Mouse (Mus musculus) thymus, postnatal 14 days (tissue): ENCODE data around the gene Padi1.
A peak's percentile ranks its signal among the peaks of the same experiment; 100 is the strongest.

ENCODE experiments used
- DNase-seq: peaks from one replicate; pipeline ENCODE4 v3.0.0; 2021

Gene Padi1

DNA sequence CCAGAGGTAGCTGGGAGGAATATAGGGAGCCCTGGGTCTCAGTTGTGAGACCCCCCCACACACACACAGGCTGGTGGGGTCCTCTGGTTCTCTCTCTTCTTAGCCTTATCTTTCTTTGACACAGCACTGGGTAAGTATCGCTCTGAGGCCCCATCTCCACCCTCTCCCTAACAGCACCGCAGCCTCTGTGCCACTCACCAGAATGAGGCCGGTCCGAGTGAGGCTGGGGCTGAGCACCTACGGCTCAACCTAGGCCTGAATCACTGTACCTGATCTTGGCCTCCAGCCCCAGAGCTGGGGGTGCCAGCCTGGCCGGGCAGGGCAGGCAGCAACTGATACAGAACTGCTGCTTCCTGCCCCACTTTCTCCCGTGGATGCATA, 15.2 kb upstream of the Padi1 start:
- no peak for DNase-seq

DNA sequence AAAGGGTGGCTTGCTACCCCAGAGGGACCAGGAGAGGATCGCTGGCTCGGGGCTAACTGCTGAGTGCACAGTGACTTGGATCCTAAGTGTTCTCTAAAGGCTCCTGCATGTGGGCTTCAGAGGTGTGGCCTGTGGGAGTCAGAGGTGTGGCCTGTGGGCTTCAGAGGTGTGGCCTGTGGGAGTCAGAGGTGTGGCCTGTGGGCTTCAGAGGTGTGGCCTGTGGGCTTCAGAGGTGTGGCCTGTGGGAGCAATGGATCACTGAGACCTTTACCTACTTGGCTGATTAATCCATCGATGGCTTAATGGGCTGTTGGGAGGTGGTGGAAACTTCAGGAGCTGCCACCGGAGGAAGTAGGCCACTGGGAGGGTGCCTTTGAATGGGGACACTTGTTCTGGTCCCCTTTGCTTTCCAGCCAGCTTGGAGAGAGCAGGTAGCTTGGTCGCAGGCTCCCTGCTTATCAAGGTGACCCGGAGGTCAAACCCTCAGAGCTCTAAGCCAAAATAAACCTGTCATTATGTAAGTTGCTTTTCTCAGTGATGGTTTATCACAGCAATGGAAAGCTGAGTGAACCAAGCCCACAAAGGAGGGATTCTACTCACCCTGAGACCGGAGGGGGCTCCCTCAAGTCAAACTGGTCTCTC, 14.7 kb upstream of the Padi1 start:
- DNase-seq: no peak

- no peak for DNase-seq
Measured at GRCm38 (mm10) chr4:140859291-140859690, 13.7 kb upstream of the Padi1 start.

- no peak for DNase-seq
Measured at GRCm38 (mm10) chr4:140857813-140858212, 12.2 kb upstream of the Padi1 start.

DNA sequence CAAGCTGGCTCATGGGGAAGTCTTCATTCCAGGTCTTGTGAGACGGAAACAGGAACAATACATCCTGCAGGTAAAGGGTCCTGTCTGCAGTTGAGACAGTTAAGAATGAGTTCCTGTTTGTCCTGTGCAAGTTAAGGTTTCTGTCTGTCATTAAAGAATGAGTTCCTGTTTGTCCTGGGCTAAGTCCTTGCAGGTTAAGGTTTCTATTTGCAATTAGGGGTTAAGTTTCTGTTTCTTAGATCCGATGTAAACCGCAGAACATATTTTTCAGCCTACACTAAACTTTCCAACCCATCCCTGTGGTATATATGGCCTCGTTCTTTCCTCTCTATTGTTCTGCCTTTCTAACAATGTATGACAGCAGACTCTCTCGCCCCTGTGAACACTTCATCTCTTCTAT, 11.5 kb upstream of the Padi1 start:
- DNase-seq: no peak

DNA sequence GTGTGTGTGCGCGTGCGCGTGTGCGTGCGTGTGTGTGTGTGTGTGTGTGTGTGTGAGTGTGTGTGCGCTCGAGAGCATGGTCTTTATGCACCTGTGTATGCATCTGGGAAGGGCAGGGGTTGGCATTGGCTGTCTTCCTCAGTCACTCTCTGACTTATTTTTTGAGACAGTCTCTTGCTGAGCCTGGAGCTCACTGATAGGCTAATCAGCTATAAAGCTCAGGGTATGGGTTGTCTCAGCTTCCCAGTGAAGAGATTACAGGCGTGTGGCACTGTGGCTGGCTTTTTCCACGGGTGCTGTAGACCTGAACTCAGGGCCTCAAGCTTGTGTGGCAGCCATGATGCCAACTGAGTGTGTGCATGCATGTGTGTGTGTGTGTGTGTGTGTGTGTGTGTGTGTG, 9.6 kb upstream of the Padi1 start:
- DNase-seq: no peak

- DNase-seq: no peak
Measured at GRCm38 (mm10) chr4:140854455-140854864, 8.9 kb upstream of the Padi1 start.

DNA sequence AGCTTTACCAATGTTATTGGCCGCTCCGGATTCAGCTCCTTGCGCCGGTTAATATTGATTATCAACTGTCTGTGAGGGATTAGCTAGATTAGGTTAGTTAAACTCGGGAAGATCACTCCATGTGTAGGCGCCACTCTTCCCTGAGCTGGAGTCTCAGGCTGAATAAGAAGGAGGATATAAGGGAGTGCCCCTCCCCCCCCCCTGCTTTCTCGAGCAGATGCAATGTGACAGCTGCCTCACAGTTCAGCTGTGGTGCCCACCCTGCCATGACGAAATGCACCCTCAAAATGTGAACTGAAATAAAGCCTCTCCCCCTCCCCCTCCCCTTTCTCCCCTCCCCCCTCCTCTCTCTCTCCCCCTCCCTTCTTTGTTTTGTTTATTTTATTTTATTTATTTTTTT, 8.0 kb upstream of the Padi1 start:
- DNase-seq: no peak

- no peak for DNase-seq
Measured at GRCm38 (mm10) chr4:140849310-140849709, 3.7 kb upstream of the Padi1 start.

GRCm38 (mm10) chr4:140844991-140845390, 587 bp downstream of the Padi1 start:
- no peak for DNase-seq

DNA sequence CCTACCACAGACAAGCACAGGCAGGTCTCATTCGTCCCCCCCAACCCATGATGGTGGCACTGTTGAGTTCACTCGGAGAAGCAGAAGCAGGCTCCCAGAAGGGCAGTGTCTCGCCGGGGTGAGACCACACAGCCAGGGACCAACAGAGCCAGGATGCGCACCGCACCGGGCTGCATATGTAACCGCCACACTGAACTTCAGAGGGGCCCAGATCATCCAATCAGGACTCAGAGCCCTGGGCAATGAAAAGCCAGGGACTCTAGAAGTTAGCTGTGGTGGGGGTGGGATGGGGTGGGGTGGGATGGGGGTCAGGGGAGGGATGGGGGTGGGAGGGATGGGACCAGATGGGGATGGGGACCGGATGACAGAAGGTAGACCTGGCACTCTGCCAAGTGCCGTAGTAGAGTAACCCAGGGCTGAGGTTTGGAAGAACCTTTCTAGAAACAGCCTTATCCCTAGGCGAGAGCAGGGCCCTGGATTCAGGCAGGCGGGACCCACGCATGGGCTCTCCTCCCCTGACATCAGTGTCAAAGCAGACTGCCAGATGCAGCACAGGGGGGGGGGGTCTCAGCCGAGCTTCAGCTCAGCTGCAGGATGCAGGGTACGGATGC, 1.8 kb downstream of the Padi1 start:
- DNase-seq: no peak

DNA sequence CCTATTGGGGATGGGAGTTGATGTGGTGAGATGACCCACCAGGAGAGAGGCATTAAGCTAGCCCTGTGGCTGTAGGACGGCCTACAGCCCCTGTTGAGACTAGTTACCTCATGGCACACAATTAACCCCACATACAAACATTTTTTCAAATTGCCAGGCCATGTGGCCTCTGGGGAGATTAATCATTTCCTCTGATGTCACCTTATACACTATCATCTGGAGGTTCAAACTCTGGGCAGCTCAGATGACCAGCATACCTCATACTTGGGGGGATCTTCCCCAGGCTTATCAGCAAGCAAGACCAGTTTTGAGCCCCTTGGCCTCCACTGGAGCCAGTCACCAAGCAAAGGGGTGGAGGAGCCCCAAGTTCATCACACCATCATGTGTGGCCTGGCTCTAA, 2.7 kb downstream of the Padi1 start:
- DNase-seq: no peak

GRCm38 (mm10) chr4:140837879-140838278, 7.7 kb downstream of the Padi1 start:
- DNase-seq: peak; percentile 25

DNA sequence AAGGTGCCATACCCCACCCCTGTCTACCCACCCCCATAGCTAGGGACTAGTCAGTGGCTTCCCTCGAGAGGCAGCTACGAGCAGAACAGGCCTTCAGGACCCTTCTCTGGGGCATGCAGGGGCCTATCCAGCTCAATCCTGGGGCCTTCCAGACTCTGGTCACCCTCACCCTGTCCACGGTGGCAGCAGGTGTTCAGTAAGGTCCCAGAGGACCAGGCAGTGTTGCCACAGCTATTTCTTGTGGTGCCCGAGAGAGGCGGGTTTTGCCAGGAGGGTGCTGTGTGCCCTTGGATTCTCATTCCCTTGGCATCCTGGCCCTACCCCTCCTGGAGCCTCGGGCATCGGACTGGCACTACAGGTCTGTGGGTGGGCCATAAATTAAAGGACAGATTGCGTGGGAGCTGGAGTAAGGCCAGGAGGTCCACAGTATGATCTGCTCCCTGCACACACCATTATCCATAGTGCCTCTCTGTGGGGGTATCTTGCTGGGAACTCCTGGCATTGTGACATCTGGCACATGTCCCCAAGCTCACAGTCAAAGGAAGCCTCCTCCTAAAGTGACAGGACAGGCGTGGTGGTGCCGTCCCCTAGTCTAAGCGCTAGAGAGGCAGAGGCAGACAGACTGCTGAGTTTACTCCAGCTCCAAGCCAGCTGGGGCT, 9.2 kb downstream of the Padi1 start:
- DNase-seq: no peak

GRCm38 (mm10) chr4:140835682-140836081, 9.9 kb downstream of the Padi1 start:
- peak; percentile 33 for DNase-seq

- no peak for DNase-seq
Measured at GRCm38 (mm10) chr4:140834327-140834934, 11.1 kb downstream of the Padi1 start.

DNA sequence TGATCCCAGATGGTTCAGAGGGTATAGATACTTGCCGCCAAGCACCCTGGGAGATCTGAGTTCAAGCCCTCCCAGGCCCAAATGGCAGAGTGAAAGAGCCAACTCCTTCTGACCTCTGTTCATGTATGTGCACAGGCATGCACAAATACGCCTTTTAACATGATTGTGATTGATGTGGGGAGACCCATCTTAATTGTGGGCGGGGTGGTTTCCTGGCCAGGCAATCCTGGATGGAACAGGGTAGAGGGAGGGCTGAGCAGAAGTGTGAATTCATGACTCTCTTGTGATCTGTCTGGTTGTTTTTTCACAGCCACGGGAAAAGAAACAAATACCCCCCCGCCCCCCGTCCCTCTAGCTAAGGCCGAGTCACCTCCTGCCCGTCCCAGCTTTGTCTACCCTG, 12.8 kb downstream of the Padi1 start:
- DNase-seq: no peak

GRCm38 (mm10) chr4:140831808-140832207, 13.8 kb downstream of the Padi1 start:
- DNase-seq: no peak

GRCm38 (mm10) chr4:140827237-140827636, 18.3 kb downstream of the Padi1 start:
- DNase-seq: no peak

DNA sequence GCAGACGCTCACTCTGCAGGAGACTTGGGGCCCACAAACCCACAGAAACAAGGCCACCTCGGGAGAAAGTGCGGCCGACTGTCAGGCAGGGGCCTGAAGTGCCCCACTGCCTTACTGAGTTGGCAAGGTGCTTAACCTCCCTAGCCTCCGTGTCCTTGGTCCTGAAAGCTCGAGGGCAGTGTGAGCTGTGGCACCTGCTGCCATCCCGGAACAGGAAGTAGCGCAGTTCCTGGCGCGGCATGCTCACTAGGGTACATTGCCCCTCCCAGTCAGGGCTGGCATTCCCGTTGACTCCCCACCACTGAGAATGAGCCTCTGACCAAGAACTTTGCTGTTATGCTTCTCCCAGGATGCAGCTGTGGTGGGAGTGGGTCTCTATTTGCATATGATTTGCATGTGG, 19.6 kb downstream of the Padi1 start:
- DNase-seq: no peak

DNA sequence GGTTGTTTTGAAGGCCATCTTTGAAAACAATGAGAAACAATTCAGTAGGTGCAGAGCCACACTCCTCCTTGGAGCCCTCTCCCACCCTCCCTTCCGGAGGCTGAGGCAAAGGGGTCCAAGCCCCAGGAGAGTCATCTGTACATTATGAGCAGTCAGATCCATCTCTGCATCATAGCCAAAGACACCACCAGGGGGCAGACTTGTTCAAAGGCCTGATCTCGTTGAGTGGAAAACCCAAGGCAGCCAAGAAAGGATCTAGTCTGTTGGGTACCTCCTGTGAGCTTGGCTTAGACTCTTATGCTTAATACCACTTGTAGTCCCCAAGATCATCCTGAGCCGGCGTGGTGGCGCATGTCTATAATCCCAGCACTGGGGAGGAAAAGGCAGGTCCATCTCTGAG, 23.6 kb downstream of the Padi1 start:
- peak; percentile 81 for DNase-seq

DNA sequence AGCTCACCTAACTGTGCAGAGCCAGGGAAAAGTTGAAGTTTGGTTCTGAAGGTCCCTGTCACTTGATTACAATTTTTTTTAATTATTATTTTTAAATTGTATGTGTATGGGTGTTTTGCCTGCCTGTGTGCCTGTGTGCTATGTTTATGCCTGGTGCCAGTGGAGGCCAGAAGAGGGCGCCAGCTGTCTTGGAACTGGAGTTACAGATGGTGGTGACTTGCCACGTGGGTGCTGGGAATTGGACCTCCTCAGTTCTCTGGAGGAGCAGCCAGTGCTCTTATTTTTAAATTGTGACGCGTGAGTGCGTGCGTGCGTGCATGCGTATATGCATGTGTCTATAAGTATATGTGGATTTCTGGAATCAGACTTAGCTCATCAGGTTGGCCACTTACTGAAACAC, 28.2 kb downstream of the Padi1 start:
- no peak for DNase-seq

GRCm38 (mm10) chr4:140815996-140816917, 29.3 kb downstream of the Padi1 start:
- no peak for DNase-seq
